Mouse (Mus musculus) thymus, postnatal 36 days (tissue): ENCODE measurements around the gene Ccdc181.
A peak's percentile ranks its signal among the peaks of the same experiment; 100 is the strongest.
"Not testable (repeated sequence)": the region's sequence is repeated elsewhere in the genome, so short reads cannot be mapped to it uniquely, and the experiment has no call there.

Source experiments
- DNase-seq, 2 experiments: peaks; one replicate each; pipeline ENCODE4 v3.0.0; 2022; ENCODE audit warnings: mixed read lengths in 2 of 2

The Ccdc181 gene

DNA sequence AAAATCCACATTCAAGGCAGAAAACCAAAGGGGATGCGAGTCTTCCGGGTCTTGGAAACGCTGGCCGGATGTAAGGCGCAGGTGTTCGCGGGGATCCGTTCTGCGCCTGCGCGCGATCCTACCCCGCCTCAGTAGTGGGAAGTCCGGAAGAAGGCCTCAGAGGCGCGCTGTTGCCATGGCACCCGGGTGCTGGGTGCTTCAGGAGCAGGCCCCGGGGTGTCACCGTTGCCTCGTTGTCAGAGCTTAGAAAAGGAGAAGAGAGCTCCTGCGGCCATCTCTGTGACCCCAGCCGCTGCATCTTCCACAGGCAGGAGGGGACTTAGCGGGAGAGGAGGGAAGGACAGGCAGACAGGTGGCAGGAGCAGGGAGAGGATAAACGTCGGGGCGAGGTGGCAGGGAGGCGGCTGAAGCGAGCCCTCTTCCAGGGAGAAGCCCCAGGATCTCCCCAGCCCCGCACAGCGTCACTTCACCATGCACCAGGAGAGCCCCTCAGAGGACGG is at the start of gene Ccdc181:
Gene Ccdc181, plus strand, starts transcription at position 131 of the 500 bp plus-strand sequence.
- peak; percentile 97 to 99 for DNase-seq

DNA sequence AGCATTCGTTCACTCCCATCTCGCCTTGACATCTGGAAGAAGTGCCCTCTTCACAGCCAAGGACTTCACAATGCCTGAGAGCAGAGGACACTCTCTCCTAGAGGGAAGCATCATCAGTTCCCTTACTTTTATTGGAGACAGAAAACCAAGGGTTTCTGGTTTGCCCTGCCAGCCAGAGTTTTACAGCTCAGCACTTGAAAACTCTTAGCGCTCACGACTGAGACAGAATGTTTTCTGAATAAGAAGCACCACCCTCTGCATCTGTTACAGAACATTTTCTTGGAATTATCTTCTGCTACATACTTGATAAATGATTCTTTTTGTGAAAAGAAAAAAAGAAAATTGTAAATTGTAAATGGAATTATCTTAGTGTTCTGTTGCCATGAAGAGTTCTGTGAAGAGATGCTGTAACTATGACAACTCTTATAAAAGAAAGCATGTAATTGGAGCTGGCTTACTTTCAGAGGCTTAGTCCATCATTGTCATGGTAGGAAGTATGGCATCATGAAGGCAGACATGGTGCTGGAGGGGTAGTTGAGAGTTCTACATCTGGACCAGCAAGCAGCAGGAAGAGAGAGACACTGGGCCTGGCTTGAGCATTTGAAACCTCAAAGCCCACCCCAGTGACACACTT is 43.3 kb upstream of the Ccdc181 start:
- not testable (repeated sequence) for DNase-seq

DNA sequence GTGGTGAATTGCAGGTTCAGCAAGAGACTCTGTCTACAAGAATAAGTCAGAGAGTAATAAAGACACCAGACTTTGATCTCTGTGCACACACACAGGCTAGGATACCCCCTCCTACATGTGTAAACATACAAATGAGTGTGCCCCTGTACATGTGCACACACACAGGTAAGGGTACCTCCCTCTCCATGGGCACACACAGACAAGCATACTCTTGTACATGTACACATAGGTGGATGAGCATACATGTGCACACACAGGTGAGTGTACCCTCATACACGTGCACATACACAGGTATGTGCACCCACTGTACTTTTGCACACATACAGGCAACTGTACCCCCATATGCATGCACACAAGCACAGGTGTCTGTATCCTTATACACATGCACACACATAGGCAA is 41.9 kb upstream of the Ccdc181 start:
- DNase-seq = no peak

DNA sequence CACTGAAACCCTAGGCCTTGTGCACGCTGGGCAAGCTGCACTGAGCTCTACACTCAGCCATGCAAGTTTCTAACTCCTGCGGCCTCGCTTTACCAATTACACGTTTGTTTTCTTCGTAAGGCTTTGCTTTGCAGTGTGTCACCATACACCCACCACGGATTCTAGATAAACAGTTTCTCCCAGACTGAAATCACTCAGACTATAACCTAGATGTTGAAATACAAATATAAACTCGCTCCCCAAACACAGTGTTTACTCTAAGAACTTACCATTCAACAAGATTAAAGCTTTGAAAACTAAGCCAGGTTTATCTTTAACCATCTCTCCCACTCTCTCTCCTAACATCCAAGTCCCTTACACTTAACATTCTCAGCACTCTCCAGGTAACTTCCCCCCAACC is 40.3 kb upstream of the Ccdc181 start:
- DNase-seq = no peak

GRCm38 (mm10) chr1:164236078-164236477 is 39.3 kb upstream of the Ccdc181 start:
- DNase-seq = no peak

- DNase-seq = no peak
Measured at GRCm38 (mm10) chr1:164241494-164241893, 33.9 kb upstream of the Ccdc181 start.

DNA sequence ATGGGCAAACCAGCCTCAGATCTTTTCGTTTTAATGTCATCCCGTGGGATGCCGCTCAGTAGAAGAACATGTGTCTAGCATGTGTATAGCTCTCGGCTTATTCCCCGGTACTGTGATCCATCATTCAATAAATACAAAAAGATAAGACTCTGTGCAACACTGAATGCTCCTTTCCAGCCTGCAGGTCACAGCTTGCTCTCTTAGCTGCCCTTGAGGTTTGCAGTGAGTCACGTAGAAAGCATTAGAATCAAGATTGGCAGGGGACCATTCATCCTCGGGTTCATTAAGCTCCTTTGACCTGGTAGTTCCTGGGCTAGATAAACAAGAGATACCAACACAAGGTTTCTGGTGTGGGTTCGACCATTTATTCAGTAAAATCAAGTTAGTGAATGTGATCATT is 32.6 kb upstream of the Ccdc181 start:
- no peak for DNase-seq

- DNase-seq = no peak
Measured at GRCm38 (mm10) chr1:164247442-164247841, 27.9 kb upstream of the Ccdc181 start.

GRCm38 (mm10) chr1:164247971-164248370 is 27.4 kb upstream of the Ccdc181 start:
- no peak for DNase-seq

DNA sequence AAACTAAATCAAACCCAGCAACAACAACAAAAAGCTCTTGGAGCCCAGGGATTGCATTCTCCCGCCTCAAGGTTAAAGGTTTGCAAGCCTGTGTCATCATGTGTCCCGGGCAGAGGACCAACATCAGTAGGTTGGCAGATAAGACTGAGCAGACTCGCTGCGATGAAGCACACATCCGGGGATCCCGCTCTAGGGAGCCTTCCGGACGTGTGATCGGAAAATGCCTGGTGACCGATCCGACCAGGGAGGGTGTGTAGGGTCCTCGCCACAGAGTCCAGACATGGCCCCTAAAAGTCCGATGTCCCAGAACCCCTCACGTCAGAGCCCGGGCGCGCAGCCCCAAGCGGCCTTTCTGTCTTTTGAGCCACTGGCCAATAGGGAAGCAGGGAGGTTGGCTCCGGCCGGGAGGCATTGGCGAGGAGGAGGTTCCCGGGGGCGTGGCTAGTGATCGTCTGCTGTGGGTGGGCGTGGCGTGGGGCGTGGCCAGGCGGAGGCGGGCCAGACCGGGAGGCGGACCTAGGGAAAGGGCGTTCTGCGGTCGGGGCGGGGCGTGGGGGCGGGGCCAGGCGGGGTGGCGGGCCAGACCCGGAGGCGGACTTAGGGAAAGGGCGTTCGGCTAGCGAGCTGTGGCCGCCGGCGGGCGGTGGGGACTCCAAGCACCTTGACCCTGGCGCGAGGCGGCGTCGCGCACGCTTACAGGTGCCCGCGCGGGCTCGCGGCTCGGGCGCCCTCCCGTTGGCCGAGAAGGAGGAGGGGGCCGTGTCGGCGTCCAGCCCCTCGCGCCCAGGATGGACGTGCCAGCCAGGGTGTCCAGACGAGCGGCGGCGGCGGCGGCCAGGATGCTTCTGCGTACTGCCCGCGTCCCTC is 26.7 kb upstream of the Ccdc181 start, which contains the start of gene Slc19a2:
Gene Slc19a2, plus strand, starts transcription at position 582 of the 867 bp plus-strand sequence.
- DNase-seq = peak; percentile 95 to 97

DNA sequence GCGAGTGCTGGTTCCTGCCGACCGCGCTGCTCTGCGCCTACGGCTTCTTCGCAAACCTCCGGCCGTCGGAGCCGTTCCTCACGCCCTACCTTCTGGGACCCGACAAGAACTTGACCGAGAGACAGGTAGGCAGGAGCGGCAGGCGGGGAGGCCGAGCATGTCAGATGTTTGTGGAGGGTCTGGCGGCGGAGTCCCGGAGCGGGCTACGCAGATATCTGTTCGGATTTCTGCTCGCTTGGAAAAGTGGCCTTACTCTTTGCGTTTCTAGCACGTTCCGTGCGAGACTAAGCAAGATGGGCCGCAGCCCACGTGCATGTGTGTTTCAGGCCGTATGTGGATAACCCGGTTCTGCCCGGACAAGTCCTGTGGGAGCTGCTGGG is 26.1 kb upstream of the Ccdc181 start:
- no peak for DNase-seq

- no peak for DNase-seq
Measured at GRCm38 (mm10) chr1:164250391-164251150, 24.8 kb upstream of the Ccdc181 start.

GRCm38 (mm10) chr1:164251438-164251837 is 23.9 kb upstream of the Ccdc181 start:
- DNase-seq = no peak

DNA sequence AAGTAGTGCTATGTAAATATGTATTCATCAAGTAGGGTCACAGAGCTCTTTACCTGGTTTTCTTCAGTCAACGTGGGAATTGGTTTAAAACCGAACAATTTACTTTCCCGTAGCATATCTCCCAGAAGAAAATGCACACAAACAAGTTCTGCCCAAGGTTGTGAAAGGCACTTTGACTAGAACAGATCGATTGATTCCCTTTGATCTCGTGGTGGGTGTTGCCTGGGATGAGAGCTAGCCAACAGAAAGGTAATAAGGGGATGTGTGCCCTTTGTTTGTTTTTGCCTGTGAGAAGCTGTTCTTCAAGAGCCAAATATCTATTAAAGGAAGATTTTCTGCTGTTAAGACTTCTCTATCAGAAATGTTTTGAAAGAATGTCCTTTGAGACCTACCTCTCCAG is 22.8 kb upstream of the Ccdc181 start:
- no peak for DNase-seq

DNA sequence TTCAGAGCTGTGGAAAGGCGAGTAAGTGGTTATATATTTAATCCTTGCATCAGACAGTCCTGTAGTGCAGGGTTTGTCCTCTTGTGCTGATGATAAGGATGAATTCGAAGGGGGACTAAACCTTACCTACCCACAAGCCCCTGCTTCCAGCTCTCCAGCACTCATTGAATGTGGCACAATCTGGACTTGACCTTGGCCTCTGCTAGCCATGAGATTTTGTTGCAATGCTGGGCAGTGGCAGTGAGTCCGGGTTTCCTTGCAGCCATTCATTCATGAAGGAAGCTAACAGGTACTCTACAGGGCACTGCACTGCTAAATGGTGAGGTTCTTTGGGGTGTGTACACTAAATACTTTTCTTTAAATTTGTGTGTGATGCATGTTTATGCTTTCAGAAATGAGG is 20.5 kb upstream of the Ccdc181 start:
- DNase-seq = no peak

- no peak for DNase-seq
Measured at GRCm38 (mm10) chr1:164260171-164261028, 15.0 kb upstream of the Ccdc181 start.

DNA sequence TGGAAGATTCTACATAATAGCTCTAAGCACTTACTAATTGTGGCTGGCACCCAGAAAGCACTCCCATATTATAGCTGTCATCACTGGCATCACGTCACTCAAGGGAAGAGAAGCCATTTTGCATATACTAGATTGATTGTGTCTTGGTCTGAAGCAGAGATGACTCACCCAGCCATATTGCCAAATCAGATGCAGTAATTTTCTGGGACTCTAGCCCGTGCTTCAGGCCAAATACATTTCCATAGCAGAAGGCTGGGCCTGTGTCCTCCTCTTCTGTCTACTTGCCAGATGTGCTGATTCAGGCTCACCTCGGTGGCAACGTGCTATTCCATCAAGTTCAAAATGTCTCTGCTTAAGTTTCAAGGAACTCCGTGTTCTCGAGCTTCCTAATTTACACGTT is 13.8 kb upstream of the Ccdc181 start:
- no peak for DNase-seq

- no peak for DNase-seq
Measured at GRCm38 (mm10) chr1:164270941-164271340, 4.4 kb upstream of the Ccdc181 start.

DNA sequence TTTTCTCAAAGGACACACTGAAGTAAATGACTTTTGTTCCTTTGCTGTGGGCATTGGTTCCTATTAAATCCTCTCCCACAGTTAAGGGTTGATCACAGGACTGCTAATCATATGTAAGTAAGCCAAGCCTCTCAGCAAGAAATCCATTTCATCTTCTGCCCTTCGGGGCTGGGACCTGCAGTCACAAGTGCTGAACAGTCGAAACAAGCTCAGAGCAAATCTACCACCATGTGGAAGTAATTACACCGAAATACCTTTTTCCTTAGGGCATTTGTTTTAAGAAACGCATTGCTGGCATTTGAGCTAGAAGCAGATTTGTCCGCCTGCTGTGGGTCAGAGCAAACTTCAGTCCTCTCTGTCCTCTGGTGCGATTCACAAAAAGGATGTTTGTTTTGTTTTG is 1.7 kb upstream of the Ccdc181 start:
- DNase-seq = no peak

DNA sequence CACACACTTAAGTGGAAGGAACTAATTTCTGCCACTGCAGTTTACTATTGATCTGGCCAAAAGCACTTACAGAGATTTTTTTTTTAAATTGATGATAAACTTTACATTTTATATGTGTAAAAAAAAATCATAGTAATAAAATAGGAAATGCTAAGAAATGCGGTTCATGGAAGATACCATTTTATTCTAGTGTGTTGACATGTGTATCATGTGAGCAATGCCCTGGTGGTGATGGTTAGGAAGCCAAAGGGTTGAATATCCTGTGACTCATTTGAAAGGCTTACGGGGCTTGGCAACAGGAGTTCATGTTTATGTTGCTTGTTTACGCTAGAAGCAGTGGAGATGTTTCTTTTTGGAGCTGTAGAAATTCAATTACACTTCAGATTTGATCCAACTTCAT is 1.2 kb downstream of the Ccdc181 start:
- no peak for DNase-seq

- DNase-seq = peak; percentile 12 to 48
Measured at GRCm38 (mm10) chr1:164279332-164279731, 3.9 kb downstream of the Ccdc181 start.

GRCm38 (mm10) chr1:164284007-164284406 is 8.6 kb downstream of the Ccdc181 start:
- no peak for DNase-seq
